Mouse (Mus musculus) stomach, embryonic 16.5 days (tissue): ENCODE results near the gene Tmem131l. TPM values are rescaled to one million over a fixed set of nuclear protein-coding genes. Genes with fewer than 3 reads are reported as not detected.

ENCODE experiments used
- ATAC-seq: fragments of 200-750 bp; cut with Nextera tagmentation; 2 replicates; pipeline ENCODE4 v1.8.0; 2017; ENCODE audit warnings: moderate number of reproducible peaks, moderate TSS enrichment; ENCODE audit not compliant: insufficient read depth, low FRiP score
- H3K27ac ChIP-seq: fragments of 300-500 bp; sonication (generic); 2 replicates; pipeline ENCODE4 v1.5.1; 2014; ENCODE audit warnings: low read length
- H3K27me3 ChIP-seq: fragments of 300-500 bp; sonication (generic); 2 replicates; pipeline ENCODE4 v1.6.1; 2014; ENCODE audit warnings: low read length, control low read depth, mixed read lengths; ENCODE audit not compliant: control insufficient read depth, insufficient read depth
- H3K36me3 ChIP-seq: fragments of 300-500 bp; sonication (generic); 2 replicates; pipeline ENCODE4 v1.6.1; 2014; ENCODE audit warnings: low read length; ENCODE audit not compliant: control insufficient read depth, insufficient read depth
- H3K4me1 ChIP-seq: fragments of 300-500 bp; sonication (generic); 2 replicates; pipeline ENCODE4 v1.6.1; 2014; ENCODE audit warnings: low read length, control low read depth, mixed read lengths; ENCODE audit not compliant: control insufficient read depth, insufficient read depth
- H3K4me2 ChIP-seq: fragments of 300-500 bp; sonication (generic); 2 replicates; pipeline ENCODE4 v1.6.1; 2014; ENCODE audit warnings: low read depth, low read length, mixed read lengths
- H3K4me3 ChIP-seq: fragments of 300-500 bp; sonication (generic); replicated peaks from 2 replicates; pipeline ENCODE4 v1.5.1; 2014; ENCODE audit warnings: mild to moderate bottlenecking, low read length
- H3K9ac ChIP-seq: fragments of 300-500 bp; sonication (generic); 2 replicates; pipeline ENCODE4 v1.6.1; 2014; ENCODE audit warnings: low read length
- H3K9me3 ChIP-seq: fragments of 300-500 bp; sonication (generic); replicated peaks from 2 replicates; pipeline ENCODE4 v1.6.1; 2016; ENCODE audit warnings: low read length, control low read depth; ENCODE audit not compliant: control insufficient read depth
- WGBS: fragments of 180-500 bp; shearing (Covaris S2); extraction: QIAGEN DNeasy Blood & Tissue Kit; methylation state at CpG from one replicate; pipeline ENCODE4 v1.1.7; 2014; 5-methylcytosine and 5-hydroxymethylcytosine counted together
- polyA plus RNA-seq: library from polyadenylated mRNA; unstranded; fragments of >200 nt; fragmentation: Nextera tagmentation; extraction: Ambion mirVana; gene quantifications from 2 replicates; pipeline ENCODE4 v1.2.1, GENCODE M21; 2015

Tmem131l gene
- polyA plus RNA-seq, 1 experiment from 2014 or later = 41.7 TPM

- Histone ChIP-seq H3K9ac (no peak overlapping the region), H3K4me1 (0 out of 2 replicates have a peak, but pooled peaks cover 5% of the 10 kb centered on the region), H3K4me3 (no peak overlapping the region), H3K9me3 (no peaks in the 10 kb centered on the region), H3K27ac (no peak overlapping the region), H3K4me2 (no peak overlapping the region), H3K36me3 (no peaks in the 10 kb centered on the region), H3K27me3 (no peaks in the 10 kb centered on the region)
- WGBS = 79% methylated on average over 7 of the region's 7 CpGs
- no peak for ATAC-seq
Measured at GRCm38 (mm10) chr3:84005989-84006388, 34.0 kb downstream of the Tmem131l start.

DNA sequence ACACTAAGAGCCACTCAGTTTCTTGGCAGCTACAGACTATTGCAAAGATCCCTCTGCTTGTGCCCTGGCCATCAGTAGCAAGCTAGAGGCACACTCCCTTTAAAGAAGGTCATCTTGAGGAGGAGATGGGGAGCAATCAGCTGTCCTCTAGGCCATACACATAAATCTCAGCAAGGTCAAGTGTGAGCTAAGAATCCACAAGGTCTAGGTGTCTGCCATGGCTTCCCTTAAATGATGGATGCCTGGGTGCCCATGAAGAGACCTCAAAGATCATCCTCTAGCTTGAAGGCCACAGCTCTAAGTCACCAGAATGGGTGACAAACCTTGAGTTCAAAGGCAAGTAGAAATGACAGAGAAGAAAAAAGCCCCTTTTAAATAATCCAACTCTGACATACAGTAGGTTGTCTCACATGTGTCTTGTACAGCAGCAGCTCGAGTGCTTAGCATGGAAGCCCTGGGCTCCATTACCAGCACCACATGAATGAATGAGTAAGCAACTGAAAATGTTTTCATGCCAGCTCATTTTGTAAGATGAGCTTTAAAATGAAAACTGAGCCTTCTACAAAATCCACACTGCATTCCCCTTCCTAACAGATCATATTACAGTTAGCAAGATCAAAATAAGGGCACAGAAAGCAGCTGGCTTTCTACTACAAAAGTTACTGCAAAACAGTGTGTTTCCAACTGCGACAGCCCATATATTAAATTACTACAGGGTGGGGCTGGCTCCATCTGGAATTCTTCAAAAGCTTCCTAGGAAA is 35.5 kb downstream of the Tmem131l start:
- no peaks in the 10 kb centered on the region for H3K36me3 ChIP-seq
- no peak overlapping the region for H3K27ac ChIP-seq
- no peak overlapping the region for H3K4me3 ChIP-seq
- no peak overlapping the region for H3K4me2 ChIP-seq
- no peak for ATAC-seq
- H3K9me3 ChIP-seq = no peaks in the 10 kb centered on the region
- H3K9ac ChIP-seq = no peak overlapping the region
- 42% methylated on average over 2 of the region's 2 CpGs for WGBS
- H3K4me1 ChIP-seq = 0 out of 2 replicates have a peak, but pooled peaks cover 5% of the 10 kb centered on the region
- no peaks in the 10 kb centered on the region for H3K27me3 ChIP-seq

GRCm38 (mm10) chr3:84002433-84003090 is 37.4 kb downstream of the Tmem131l start:
- no peak overlapping the region for H3K9ac ChIP-seq
- H3K9me3 ChIP-seq = no peaks in the 10 kb centered on the region
- H3K4me1 ChIP-seq = peaks cover 12% of the 10 kb centered on the region
- peak overlapping the region; percentile 2; the same call in 1 of the 2 replicates for H3K27ac ChIP-seq
- no peak overlapping the region for H3K4me3 ChIP-seq
- 66% methylated on average over 6 of the region's 6 CpGs for WGBS
- no peak overlapping the region for H3K4me2 ChIP-seq
- no peaks in the 10 kb centered on the region for H3K27me3 ChIP-seq
- ATAC-seq = peak; percentile 83
- H3K36me3 ChIP-seq = no peaks in the 10 kb centered on the region

- peaks cover 36% of the 10 kb centered on the region for H3K4me1 ChIP-seq
- no peaks in the 10 kb centered on the region for H3K36me3 ChIP-seq
- no peak overlapping the region for H3K27ac ChIP-seq
- no peak overlapping the region for H3K4me2 ChIP-seq
- WGBS = 55% methylated on average over 5 of the region's 5 CpGs
- ATAC-seq = no peak
- H3K4me3 ChIP-seq = no peak overlapping the region
- no peaks in the 10 kb centered on the region for H3K9me3 ChIP-seq
- no peak overlapping the region for H3K9ac ChIP-seq
- no peaks in the 10 kb centered on the region for H3K27me3 ChIP-seq
Measured at GRCm38 (mm10) chr3:83997563-83997962, 42.4 kb downstream of the Tmem131l start.

GRCm38 (mm10) chr3:83997036-83997435 is 42.9 kb downstream of the Tmem131l start:
- Histone ChIP-seq H3K9ac (no peak overlapping the region), H3K36me3 (no peaks in the 10 kb centered on the region)

DNA sequence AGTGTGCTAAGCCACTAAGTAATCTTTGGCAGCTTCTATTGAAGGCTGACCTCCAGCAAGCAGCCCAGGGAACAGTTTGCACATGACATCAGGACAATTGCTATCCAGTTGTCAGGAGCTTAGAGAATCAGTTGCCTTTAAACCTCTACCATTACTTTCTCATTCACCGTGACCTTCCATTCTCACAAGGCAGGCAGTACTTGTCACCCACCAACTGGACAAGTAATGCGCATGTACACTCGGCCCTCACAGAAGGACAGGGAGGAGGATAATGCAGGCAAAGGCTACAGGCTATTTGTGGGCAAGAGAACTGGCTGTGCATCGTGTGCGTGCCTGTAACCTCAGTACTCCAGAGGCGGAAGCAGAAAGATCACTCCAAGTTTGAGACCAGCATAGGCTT is 43.9 kb downstream of the Tmem131l start:
- H3K4me3 ChIP-seq = no peak overlapping the region
- no peak for ATAC-seq
- no peak overlapping the region for H3K4me2 ChIP-seq
- no peak overlapping the region for H3K27ac ChIP-seq
- peaks cover 36% of the 10 kb centered on the region for H3K4me1 ChIP-seq
- H3K9ac ChIP-seq = no peak overlapping the region
- H3K36me3 ChIP-seq = no peaks in the 10 kb centered on the region
- no peaks in the 10 kb centered on the region for H3K9me3 ChIP-seq
- WGBS = 89% methylated on average over 6 of the region's 6 CpGs
- H3K27me3 ChIP-seq = no peaks in the 10 kb centered on the region

More at GRCm38 (mm10) chr3:83997036-83997435, 42.9 kb downstream of the Tmem131l start:
- ATAC-seq = no peak
- Histone ChIP-seq H3K4me1 (peaks cover 36% of the 10 kb centered on the region), H3K9me3 (no peaks in the 10 kb centered on the region), H3K4me3 (no peak overlapping the region), H3K27me3 (no peaks in the 10 kb centered on the region), H3K27ac (no peak overlapping the region), H3K4me2 (no peak overlapping the region)
- WGBS = 73% methylated on average over 3 of the region's 3 CpGs

GRCm38 (mm10) chr3:83995254-83995830 is 44.6 kb downstream of the Tmem131l start:
- no peak for ATAC-seq
- WGBS = 63% methylated on average over 9 of the region's 9 CpGs
- Histone ChIP-seq H3K4me3 (no peak overlapping the region), H3K27me3 (no peaks in the 10 kb centered on the region), H3K4me2 (no peak overlapping the region), H3K4me1 (peaks cover 36% of the 10 kb centered on the region), H3K36me3 (no peaks in the 10 kb centered on the region), H3K9ac (no peak overlapping the region), H3K9me3 (no peaks in the 10 kb centered on the region), H3K27ac (no peak overlapping the region)

- H3K4me2 ChIP-seq = no peak overlapping the region
- peak; percentile 51; the same call in 1 of the 2 replicates for ATAC-seq
- H3K27me3 ChIP-seq = no peaks in the 10 kb centered on the region
- H3K27ac ChIP-seq = no peak overlapping the region
- no peaks in the 10 kb centered on the region for H3K36me3 ChIP-seq
- 31% methylated on average over 8 of the region's 8 CpGs for WGBS
- 0 out of 2 replicates have a peak overlapping the region, but pooled peaks have one; percentile 7 for H3K9ac ChIP-seq
- H3K4me3 ChIP-seq = no peak overlapping the region
- peaks cover 42% of the 10 kb centered on the region for H3K4me1 ChIP-seq
- no peaks in the 10 kb centered on the region for H3K9me3 ChIP-seq
Measured at GRCm38 (mm10) chr3:83994217-83994839, 45.6 kb downstream of the Tmem131l start.
